Mouse (Mus musculus): Measurements from ENCODE around the gene Hlx. TPM values are rescaled to one million over a fixed set of nuclear protein-coding genes. Genes with fewer than 3 reads are reported as not detected.

The Hlx gene
- polyA plus RNA-seq, 1 experiment from 2014 or later: 8.4 TPM

DNA sequence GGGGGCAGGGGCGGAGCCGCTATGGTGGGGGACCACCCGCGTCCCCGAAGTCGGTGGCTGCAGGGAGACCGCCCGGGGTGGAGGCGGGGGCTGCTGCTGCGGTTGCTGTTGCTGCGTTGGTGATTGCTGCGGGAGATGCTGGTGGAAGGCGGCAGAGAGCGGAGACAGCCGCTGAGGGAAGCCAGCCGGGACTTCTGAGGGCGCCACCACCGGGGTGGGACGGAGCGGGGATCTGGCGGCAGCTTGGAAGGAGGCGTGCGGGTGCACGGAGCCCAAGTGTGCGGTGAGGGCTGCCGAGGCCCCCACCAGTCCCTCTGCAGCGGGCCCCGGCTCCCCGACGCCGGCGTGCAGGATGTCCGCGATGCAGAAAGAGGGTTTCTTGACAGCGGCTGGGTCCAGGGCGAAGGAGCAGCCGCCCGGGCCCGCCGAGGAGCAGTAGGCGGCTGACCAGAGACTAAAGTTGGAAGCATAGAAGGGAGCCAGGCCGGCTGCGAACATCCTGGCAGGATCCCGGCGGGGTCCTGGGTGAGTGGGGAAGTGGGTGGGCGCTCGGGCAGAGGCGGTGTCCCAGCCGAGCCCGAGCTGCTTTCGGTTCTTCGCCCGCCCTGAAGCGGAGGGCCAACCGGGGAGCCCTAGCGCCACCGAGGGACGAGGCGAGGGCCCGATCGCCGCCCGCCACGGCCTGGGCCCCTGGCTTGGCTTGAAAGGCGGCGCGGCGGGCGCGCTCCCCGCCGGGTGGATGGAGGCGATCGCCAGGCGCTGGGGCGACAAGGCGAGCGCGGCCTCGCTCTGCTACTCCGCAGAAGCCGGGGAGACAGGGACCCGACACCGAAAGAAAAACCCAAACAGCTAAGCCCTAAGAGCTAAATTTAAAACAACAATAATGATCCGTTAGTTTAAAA, 524 bp downstream of the Hlx start:
- ATAC-seq (ENCODE audit: insufficient read depth): peak; percentile 40
- peaks cover 100% of the 10 kb centered on the region for H3K27me3 ChIP-seq

DNA sequence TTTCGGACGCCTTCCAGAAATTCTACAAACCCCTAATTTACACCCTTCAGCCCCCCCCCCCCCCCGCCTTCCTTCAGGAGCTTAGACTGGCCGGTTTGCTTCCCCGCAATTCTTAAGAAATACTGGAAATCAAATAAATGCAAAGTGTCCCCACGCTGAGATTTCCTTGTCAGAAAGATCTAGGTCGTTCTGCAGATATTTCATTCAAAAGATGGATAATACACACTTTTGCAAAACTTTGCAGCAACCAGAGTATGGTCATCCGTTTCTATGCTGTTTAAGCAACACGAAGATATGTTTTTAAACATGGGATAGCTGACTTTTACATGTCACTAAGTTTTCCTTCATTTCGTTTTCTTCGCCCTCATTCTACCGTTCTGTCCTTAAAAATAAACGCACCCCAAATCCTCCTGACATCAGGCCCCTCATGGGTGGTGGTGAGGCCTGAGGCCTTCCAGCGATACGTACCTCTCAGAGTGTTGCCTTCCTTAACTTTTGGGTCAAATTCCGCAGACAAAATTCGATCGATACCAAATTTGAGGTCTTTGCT, 1.3 kb downstream of the Hlx start:
- Histone ChIP-seq H3K4me2 (peak overlapping the region; percentile 89), H3K27me3 (peaks cover 100% of the 10 kb centered on the region), H3K9me3 (replicated peaks) (no peaks in the 10 kb centered on the region), H3K36me3 (replicated peaks) (no peaks in the 10 kb centered on the region), H3K4me3 (replicated peaks) (peak overlapping the region; percentile 64), H3K4me1 (replicated peaks) (peaks cover 38% of the 10 kb centered on the region), H3K27ac (replicated peaks) (peak overlapping the region; percentile 81), H3K9ac (peak overlapping the region; percentile 58)
- 13% methylated on average over 18 of the region's 18 CpGs for WGBS (ENCODE audit: insufficient replicate concordance)
- no peak for ATAC-seq (ENCODE audit: insufficient read depth)

More for the DNA sequence above, 524 bp downstream of the Hlx start:
- Histone ChIP-seq H3K36me3 (replicated peaks) (no peaks in the 10 kb centered on the region), H3K9ac (peak overlapping the region; percentile 58), H3K9me3 (replicated peaks) (no peaks in the 10 kb centered on the region), H3K27ac (replicated peaks) (peak overlapping the region; percentile 81), H3K4me1 (replicated peaks) (peaks cover 38% of the 10 kb centered on the region), H3K4me3 (replicated peaks) (peak overlapping the region; percentile 64), H3K4me2 (peak overlapping the region; percentile 89)
- under 1% methylated on average over 85 of the region's 85 CpGs for WGBS (ENCODE audit: insufficient replicate concordance)

DNA sequence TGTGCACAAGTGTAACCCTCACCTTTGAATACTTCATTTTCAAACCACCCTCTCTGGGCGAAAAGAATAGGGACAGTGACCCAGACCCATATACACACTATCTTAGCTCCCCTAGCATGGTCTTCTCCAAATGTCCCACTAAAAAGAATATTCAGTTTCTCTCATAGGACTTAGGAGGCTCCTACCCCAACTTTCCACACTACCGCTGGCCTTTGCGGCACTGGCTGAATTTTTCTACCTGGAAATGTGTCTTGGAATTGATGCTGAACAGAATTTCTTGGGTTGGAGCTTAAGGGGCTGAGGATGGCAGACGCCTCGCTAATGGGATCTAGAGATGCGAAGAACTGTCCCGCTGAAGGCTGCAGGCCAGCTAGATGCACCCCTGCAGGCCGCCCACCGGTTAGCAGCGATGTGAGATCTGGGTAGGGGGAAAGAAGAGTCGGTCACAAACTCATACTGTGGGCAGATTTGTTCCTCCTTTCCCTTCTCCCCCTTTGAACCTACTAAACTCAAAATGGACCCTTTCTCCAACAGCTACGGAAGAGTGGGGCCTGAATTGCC, 1.9 kb downstream of the Hlx start:
- Histone ChIP-seq H3K4me3 (replicated peaks) (peak overlapping the region; percentile 64), H3K36me3 (replicated peaks) (no peaks in the 10 kb centered on the region), H3K4me2 (peak overlapping the region; percentile 89), H3K4me1 (replicated peaks) (peaks cover 38% of the 10 kb centered on the region), H3K9ac (no peak overlapping the region; the same call in 1 of the 2 replicates), H3K27ac (replicated peaks) (no peak overlapping the region), H3K9me3 (replicated peaks) (no peaks in the 10 kb centered on the region), H3K27me3 (peaks cover 100% of the 10 kb centered on the region)
- 31% methylated on average over 12 of the region's 12 CpGs for WGBS (ENCODE audit: insufficient replicate concordance)
- no peak for ATAC-seq (ENCODE audit: insufficient read depth)

DNA sequence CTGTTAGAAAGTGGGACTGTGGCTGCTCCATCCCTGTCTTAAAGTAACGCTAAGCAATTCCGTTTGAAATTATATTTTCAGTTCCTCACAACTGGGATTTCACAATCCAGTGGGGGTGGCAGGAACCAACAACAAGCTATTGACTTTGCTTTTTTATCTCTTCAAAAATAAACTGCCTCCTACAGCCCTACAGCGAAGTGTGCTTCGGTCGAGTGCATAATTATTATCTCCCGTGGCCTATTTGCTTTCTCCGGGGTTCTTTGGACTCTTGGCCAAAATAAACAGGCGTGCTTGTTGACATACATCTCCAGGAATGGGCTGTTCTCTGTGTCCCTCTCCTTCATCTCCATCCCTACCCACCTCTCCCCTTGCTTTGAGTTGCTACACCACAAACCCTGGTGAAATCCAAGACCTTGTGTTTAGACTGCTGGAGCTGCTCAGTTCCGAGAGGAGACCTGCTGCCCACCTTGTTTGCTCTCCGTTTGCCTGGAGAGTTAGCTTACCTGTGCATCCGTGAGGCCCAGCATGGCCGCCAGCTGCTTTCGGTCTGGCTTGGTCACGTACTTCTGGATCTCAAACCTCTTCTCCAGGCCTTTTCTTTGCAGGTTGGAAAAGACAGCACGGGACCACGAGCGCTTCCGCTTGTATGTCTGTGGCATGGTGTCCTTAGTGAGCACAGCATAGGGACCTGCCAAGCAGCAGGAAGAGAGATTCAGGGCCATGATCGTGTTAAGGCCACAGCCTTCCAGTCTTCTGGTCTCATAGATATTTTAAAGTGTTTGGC, 2.9 kb downstream of the Hlx start:
- Histone ChIP-seq H3K27ac (replicated peaks) (0 out of 2 replicates have a peak overlapping the region, but pooled peaks have one; percentile 24), H3K4me2 (peak overlapping the region; percentile 89), H3K9ac (no peak overlapping the region; the same call in 1 of the 2 replicates), H3K4me1 (replicated peaks) (peaks cover 38% of the 10 kb centered on the region), H3K9me3 (replicated peaks) (no peaks in the 10 kb centered on the region), H3K4me3 (replicated peaks) (peak overlapping the region; percentile 64), H3K36me3 (replicated peaks) (no peaks in the 10 kb centered on the region), H3K27me3 (peaks cover 100% of the 10 kb centered on the region)
- no peak for ATAC-seq (ENCODE audit: insufficient read depth)
- WGBS (ENCODE audit: insufficient replicate concordance): 35% methylated on average over 19 of the region's 19 CpGs

DNA sequence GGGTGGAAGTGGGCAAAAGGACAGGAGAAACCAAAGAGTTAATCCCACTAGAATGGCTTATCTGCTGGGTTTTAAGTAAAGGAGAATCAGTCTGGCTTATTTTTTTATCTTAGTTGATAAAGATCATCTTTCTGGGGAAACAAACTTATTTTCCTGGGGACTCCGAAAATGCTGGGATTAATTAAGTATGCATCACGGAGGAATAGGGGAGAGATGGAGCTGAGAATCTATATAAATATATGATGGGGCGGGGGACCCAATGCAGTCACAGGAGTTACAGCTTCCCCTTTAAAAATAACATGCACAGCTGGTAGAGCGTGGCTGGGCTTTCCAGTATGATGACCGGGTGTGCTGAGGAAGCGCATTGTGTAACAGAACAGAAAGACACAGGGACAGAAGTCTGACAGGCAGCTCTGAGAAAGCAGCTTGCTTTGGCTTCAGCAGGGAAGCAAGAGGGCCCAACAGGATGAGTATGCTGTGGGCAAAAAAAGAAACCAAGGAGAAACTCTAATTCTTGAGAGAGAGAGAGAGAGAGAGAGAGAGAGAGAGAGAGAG, 3.8 kb downstream of the Hlx start:
- H3K9ac ChIP-seq: no peak overlapping the region
- H3K27ac ChIP-seq (replicated peaks): no peak overlapping the region
- 14% methylated on average over 6 of the region's 6 CpGs for WGBS (ENCODE audit: insufficient replicate concordance)
- H3K4me3 ChIP-seq (replicated peaks): peak overlapping the region; percentile 64; the same call in 1 of the 2 replicates
- peaks cover 100% of the 10 kb centered on the region for H3K27me3 ChIP-seq
- H3K36me3 ChIP-seq (replicated peaks): no peaks in the 10 kb centered on the region
- peak overlapping the region; percentile 18; the same call in 1 of the 2 replicates for H3K4me2 ChIP-seq
- peaks cover 29% of the 10 kb centered on the region for H3K4me1 ChIP-seq (replicated peaks)
- no peaks in the 10 kb centered on the region for H3K9me3 ChIP-seq (replicated peaks)
- no peak for ATAC-seq (ENCODE audit: insufficient read depth)

DNA sequence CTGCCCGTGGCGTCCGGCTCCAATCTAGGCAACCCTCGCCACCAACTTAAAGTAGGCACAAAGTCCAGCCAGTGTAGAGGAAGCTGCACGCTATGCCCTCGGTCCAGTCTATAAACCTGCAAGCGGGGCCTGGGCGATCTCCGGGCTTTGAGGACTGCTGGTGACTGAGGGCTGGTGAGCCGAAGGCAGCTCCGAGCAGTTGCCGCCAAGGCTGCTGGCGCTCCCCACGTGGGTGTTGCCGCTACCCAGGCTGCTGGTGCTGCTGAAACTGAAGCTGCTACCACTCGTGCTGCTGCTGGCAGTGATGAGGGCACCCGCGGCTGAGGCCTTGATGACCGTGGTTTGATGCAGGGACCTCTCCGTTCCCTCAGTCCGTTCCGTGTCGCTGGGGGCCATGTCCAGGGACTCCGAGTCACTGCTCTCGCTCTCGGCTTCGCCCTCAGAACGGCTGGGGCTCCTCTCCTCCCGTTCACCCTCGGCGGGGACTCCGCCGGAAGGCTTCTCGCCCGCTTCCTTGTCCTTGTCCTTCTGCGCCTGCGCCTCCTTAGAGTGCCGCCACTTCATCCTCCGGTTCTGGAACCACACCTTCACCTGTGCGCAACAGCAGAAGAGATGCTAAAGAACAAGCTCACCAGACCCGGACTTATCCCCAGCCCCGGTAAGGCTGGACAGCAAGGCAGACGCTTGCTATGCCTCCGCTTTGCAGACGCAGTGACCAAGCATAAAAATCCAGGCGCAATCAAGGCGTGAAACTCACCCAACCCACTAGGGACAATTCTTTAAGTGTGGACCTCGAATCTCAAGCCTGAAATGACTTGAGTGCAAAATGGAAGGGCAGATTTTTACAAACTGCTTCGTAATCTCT, 4.8 kb downstream of the Hlx start:
- Histone ChIP-seq H3K9me3 (replicated peaks) (no peaks in the 10 kb centered on the region), H3K27me3 (peaks cover 100% of the 10 kb centered on the region), H3K4me1 (replicated peaks) (peaks cover 20% of the 10 kb centered on the region), H3K36me3 (replicated peaks) (no peaks in the 10 kb centered on the region), H3K4me3 (replicated peaks) (0 out of 2 replicates have a peak overlapping the region, but pooled peaks have one; percentile 0), H3K9ac (no peak overlapping the region), H3K4me2 (peak overlapping the region; percentile 18), H3K27ac (replicated peaks) (no peak overlapping the region)
- 41% methylated on average over 49 of the region's 49 CpGs for WGBS (ENCODE audit: insufficient replicate concordance)
- ATAC-seq (ENCODE audit: insufficient read depth): no peak

DNA sequence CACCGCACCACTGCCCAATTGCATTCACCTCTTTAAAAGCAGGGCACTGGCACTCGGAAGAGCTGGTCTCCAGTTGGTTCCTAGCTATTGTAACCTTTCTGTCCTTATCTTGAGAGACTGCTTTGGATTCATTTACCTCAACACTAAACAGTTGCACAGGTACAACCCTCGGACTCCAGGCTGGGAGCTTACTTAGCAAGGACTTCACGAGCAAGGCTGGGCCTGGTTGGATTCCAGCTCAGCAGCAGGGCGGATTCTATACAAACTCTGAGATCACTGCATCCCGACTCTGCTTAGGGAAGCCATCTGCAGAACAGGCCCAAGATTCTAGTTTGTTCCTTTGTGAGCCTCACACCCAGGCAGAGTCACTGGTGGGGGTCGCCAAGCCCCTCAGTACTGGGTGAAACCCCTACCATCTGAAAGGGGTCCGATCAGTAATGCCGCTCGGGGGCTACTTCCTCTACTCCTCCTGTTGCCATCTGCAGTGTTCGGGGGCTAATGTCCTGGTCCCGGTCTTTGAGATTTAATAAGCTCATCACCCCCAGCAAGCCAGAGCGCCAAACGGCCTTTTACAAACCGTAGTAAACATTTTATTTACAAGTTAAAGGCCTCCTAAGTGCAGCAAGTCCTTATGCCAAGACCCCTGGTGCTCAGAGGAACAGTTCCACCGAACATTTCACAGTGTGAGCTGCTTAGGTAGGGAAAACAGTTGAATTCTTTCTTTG, 5.7 kb downstream of the Hlx start:
- no peak overlapping the region for H3K27ac ChIP-seq (replicated peaks)

DNA sequence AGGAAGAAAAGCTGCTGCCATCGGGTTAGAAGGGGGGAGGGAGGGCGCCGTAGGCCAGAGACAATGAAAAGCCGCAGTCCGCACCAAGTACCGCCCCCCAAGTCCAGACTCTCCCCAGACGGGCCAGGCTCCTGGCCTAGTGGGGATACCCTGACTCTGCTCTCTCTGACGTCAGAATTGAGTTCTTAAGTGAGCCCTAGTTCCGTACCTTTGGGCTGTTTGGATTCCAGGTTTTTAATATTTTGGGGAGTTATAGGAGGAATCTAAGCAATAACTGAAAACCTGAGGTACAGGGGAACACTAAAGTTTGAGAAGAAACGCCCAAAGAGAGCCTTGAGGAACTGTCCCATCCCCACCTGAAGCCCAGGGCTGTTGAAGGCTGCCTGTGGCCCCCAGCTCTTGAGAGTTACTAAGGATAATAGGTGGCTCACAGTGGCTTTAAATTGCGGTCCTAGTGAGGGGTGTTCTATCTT, 7.1 kb downstream of the Hlx start:
- no peak for ATAC-seq (ENCODE audit: insufficient read depth)
- Histone ChIP-seq H3K4me3 (replicated peaks) (no peak overlapping the region), H3K27ac (replicated peaks) (no peak overlapping the region), H3K9ac (no peak overlapping the region), H3K4me2 (no peak overlapping the region), H3K4me1 (replicated peaks) (peaks cover 7% of the 10 kb centered on the region), H3K36me3 (replicated peaks) (no peaks in the 10 kb centered on the region), H3K27me3 (peaks cover 100% of the 10 kb centered on the region), H3K9me3 (replicated peaks) (no peaks in the 10 kb centered on the region)
- 35% methylated on average over 11 of the region's 11 CpGs for WGBS (ENCODE audit: insufficient replicate concordance)

More for the DNA sequence above, 5.7 kb downstream of the Hlx start:
- no peak overlapping the region for H3K9ac ChIP-seq
- H3K9me3 ChIP-seq (replicated peaks): no peaks in the 10 kb centered on the region
- H3K4me3 ChIP-seq (replicated peaks): no peak overlapping the region
- no peaks in the 10 kb centered on the region for H3K36me3 ChIP-seq (replicated peaks)
- H3K4me1 ChIP-seq (replicated peaks): peaks cover 12% of the 10 kb centered on the region
- ATAC-seq (ENCODE audit: insufficient read depth): no peak
- H3K4me2 ChIP-seq: no peak overlapping the region
- 56% methylated on average over 16 of the region's 16 CpGs for WGBS (ENCODE audit: insufficient replicate concordance)
- peaks cover 100% of the 10 kb centered on the region for H3K27me3 ChIP-seq

DNA sequence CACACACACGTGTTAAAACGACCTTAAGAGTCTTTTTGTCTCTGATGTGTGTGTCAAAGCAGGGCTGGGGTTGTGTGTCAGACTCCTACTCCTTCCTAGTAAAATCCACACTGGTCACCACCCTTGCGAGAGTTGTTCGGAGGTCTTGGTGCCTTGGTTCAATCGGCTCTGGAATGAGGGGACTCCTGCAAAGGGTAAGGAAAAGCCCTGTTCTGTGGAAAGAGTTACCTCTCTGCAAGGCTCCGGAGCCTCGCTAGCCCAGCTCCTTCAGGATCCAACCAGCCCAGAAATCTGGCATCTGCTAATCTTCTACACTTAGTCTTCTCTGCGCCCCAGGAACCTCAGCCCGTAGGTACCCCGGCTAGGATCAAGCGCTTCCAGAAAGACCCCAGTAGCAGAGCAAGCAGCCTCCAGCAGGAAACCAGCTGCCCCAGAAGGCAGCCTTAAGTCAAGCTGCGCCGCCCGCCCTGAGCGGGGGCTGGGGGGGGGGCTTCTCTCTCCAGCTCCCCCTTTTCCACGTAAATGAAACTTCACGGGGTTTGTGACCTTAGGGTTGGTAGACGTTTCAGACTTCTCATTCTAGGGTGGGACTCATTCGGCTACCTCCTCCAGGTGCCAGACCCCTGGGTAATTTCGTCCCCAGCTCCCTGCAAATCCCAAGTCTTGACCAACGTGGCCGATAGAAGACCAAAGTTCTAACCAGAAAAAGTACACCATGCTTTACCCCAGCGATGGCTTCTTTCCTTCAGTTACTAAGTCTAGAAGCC, 7.7 kb downstream of the Hlx start:
- H3K9me3 ChIP-seq (replicated peaks): no peaks in the 10 kb centered on the region
- no peak overlapping the region for H3K27ac ChIP-seq (replicated peaks)
- H3K4me1 ChIP-seq (replicated peaks): peaks cover 4% of the 10 kb centered on the region
- no peak overlapping the region for H3K4me3 ChIP-seq (replicated peaks)
- ATAC-seq (ENCODE audit: insufficient read depth): no peak
- no peak overlapping the region for H3K4me2 ChIP-seq
- H3K27me3 ChIP-seq: peaks cover 100% of the 10 kb centered on the region
- no peaks in the 10 kb centered on the region for H3K36me3 ChIP-seq (replicated peaks)
- H3K9ac ChIP-seq: no peak overlapping the region
- WGBS (ENCODE audit: insufficient replicate concordance): 10% methylated on average over 23 of the region's 23 CpGs
